Mouse (Mus musculus) cerebellum, postnatal 14 days (tissue): ENCODE data around the gene BC049352.

Experiments used
- DNase-seq, 2 experiments: peaks; one replicate each; pipeline ENCODE4 v3.0.0; 2021; ENCODE audit warnings: mixed read lengths in 2 of 2

The BC049352 gene

DNA sequence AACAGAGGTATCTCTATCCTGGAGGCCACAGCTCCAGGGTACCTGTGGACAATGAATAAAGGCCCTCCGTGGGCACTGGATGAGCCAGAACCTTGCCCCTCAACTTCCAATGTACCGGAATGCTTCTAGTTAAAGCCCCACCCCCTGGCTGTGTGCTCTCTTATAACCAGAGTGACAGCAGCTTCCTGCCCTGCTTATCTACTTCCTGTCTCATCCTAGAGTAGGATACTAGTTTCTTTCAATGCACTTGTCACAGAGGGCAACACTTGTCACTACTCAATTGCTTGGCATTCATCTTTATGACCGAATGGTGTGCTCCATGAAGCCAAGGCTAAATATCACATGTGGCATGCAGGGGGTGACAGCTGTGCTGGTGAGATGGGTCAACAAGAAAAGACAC lies 69.5 kb downstream of the BC049352 start:
- DNase-seq, result no peak

DNA sequence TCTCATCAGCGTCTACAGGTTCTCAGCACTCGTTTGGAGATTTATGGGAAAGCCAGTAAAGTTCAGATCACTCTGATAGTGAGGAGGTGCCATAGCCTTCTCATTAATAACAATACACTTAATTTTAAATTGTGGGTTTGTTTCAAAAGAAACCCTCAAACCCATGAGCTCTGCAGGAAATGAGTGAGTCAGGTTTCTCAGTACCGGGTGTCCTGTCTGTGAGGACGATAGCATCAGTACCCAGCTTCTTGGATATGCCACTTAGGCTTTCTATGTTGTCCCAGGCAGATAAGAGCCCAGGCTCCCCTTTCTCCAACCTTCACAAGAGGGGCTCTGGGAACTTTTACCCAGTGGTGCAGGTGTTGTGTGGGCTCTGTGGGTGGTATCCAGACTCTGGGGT lies 70.2 kb downstream of the BC049352 start:
- DNase-seq, result no peak

DNA sequence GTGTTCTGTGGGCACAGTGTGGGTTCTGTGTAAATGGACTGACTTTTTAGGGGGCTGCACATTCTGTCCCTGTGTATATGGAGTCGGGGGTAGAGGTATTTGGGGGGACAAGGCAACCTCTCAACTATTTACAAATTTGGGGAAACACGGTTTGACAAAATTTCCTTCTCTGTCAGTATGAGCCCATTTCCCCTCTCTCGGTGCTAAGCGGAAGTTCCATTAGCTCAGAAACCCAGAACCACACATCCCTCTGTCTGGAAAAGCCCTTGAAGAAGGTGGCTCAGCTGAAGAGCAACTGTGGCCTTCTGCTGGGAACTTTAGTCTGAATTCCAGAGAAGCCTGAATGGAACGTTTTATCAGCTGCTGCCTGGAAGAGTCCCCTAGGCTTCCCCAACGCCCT lies 70.6 kb downstream of the BC049352 start:
- DNase-seq, result no peak

DNA sequence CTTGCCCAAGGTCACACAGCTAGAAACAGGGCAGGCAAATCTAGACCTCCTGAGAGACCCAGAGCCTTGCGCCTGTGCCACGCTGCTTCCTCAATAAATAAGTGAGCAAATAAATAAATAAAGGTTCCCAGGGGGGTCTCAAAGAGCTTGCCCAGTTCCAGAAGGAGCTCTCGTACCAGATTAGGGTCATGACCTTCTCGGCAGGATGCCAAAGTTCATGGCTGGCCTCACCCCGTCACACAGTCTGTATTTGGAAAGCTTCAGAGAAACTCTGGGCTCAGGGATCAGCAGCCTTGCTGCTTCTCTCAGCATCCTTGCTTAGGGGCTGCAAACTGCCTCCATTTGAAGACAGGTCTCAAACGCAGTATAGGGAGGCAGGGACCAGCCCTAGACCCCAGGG lies 72.2 kb downstream of the BC049352 start:
- peak in 1 of 2 experiments; percentile 33 for DNase-seq

DNA sequence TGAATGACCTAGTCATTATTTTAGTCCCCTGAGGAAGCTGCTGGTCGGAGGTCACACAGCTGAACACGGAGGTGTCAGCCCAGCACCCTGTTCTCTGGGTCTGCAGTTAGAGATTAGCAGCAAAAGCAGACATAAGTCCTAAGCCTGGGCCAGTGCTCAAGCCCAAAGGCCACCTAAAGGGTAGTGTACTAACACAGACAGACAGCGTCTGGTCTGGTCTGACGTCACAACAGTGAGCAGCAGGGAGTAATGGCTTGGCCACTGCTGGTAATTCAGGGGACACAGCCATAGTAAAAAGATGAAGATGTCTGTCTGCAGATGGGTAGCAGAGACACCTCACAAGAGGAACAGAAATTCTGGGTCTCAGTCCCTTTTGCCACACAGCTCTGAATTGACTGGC lies 72.8 kb downstream of the BC049352 start:
- DNase-seq, result no peak

DNA sequence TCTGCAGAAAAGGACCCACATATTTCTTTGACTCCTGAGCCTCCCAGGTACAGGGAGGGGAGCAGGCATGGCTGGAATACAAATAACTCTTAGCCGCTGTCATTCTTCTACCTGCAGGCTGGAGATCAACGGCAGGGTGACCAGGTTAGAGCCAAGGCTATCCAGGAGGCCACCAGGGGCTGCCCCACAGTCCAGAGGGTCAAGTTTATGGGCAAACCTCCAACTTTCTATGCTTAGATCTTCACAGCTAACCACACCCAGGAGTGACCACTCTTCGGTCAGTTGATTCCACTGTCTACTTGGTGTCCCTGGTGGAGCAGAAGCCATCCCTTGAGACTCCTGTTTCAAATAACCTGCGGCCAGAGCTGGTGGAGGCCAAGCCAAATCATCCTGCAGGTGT lies 73.6 kb downstream of the BC049352 start:
- DNase-seq, result no peak

DNA sequence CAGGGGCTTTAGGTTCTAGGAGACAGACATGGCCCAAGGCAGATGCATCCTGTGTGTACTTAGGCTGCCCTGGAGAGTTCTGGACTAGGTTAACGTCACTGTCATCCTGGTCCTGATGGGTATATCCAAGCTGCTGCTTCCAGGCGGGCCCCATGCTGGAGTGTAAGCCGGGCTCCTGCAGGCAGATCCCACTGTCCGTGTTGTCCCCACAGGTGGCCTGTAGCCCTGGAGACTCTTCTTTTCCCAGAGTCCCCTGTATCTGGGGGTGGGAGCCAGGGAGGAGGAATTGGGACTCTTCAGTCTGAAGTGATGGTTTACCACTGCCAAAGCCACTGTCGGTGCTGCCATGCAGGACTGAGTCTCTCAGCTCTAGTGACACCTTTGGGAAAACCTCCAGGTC lies 74.2 kb downstream of the BC049352 start:
- DNase-seq, result no peak

DNA sequence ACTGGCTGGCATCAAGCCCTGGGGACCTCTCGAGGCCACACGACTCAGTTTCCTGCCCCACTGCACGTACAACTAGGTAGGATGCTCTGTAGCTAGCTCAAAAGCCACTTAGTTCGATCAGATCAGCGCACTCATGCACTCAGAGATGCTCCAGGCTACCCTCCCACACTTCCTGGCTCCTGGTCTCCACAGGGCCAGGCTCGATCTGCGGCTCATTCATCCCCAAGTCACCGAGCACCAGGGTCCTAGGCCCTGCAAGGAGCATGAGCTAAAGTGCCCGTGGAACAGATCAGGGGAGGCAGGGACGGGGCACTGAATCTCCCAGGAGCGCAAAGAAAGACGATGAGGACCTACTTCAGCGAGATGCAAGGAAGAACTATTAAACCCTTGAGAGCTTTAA lies 77.3 kb downstream of the BC049352 start:
- no peak for DNase-seq

DNA sequence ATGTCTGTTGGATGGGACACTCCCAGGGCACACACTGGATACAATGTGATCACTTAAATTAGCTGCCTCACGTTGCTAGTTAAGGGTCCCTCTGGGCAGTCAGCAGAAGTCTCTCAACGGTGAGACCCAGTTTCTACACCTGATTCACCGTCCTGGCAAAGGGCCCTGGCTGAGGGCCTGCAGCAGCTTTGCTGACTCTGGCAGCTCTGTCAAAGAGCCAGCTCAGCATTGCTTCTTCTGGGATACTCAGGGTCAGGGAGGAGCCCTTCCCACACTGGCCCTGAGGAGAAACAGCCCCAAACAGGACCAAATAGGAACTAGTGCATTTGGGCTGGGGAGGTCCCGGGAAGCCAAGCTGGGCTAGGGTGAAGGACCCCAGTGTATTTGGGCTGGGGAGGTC lies 79.7 kb downstream of the BC049352 start:
- peak; percentile 97 to 98 for DNase-seq

DNA sequence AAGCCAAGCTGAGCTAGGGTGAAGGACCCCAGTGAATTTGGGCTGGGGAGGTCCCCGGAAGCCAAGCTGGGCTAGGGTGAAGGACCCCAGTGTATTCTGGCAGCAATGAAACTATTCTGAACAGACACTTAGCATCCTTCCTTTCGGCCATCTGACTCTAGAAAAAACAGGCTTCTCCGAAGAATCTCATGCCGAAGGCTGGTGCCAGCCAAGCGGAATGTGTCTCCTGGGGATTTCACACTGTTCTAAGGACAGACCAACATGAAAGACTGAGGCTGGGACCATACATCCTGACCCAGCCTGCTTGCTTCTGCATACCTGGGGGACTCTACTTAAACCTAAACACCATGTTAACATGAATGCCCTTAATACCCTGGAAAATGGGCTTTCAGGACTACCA lies 80.1 kb downstream of the BC049352 start:
- DNase-seq, result peak; percentile 46 to 61

DNA sequence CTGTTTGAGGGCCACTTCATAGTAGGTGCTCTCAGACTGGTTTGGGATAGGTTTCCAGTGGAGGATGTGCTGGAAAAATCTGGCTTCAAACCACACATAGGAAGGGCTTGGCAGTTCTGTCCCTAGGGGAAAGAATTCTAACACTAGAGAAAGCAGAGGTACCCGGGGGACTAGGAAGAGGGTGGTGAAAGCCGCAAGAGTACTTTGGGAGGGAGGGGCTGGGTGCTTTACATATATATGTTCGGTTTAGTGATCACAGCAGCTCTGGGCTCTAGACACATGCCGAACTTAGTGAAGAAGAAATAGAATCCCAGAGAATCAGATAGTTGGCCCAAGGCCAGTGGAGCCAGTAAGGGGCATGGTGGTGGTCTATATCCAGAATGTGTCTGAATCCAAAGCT lies 85.3 kb downstream of the BC049352 start:
- DNase-seq, result no peak

DNA sequence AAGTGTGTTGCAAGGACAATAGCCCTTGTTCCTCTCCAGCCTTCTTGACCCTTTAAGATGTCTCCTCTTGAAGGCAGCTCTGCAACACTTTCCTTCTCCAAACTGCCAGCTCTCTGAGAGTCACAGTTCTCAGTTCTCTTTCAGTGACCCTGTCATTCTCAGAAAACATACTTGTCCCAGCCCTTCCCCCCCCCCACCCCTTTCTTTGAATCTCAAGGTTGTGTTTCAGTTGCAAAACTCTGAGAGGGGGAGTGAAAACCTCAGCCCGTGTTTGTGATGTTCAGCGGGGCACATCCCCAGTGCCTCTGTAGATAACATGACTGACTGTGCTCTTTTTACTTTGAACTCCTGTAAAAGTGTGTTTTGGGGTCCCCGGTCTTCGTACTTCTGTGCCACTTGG lies 86.3 kb downstream of the BC049352 start:
- no peak for DNase-seq

DNA sequence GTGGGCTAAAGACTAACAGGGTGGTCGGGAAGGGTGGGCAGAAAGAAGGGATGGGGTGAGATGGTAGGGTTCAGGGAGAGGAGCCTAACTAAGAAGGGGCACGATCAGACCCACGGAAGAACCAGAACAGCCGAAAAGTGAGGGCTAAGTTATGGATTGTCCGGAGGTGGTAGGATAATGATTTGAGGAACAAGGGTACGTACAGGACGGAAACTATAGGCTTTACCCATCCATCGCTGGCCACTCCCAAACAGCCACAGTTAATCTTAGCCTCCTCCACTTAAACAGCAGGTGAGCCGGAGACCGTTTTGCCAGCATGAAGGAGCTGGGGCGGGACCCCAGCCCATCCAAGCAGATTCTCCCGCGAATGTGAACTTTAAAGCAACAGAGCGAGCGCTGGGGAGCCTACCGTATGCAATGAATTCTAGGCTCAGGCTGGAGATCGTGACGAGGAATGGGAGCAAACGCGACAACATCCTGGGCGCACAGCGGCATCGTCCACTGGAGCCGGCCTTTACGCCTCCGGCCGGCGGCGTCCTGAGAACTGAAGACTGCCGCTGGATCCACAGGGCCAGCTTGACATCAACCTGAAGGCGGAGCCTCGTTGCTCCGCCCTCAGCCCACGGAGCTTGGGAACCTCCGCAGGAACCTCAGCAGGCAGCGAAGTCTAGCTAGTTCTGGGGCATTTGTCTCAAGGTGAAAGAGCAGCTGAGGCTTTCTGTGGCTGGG lies 87.0 kb downstream of the BC049352 start, which contains the start of gene Il10ra:
Gene Il10ra (minus strand): TSS at position 553 of the 729 bp plus-strand sequence.
- peak; percentile 56 to 60 for DNase-seq

DNA sequence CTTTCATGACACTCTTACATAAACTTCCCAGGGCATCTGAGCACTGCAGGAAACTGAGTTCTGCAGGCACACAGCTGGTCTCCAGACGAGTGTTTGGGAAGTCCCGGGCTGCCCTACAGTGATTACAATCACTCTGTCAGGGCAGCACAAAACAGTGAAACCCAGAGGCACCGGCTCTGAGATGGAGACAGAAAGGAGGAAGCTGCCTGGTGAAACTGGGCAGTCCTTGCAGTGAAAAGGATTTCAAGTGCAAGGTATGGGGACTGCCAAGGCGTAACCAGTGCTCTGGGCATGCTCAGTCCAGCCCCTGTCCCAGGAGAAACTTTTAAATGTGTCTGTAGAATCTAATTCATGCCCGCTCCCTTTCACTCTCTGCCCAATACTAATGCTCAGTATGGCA lies 90.4 kb downstream of the BC049352 start:
- no peak for DNase-seq

DNA sequence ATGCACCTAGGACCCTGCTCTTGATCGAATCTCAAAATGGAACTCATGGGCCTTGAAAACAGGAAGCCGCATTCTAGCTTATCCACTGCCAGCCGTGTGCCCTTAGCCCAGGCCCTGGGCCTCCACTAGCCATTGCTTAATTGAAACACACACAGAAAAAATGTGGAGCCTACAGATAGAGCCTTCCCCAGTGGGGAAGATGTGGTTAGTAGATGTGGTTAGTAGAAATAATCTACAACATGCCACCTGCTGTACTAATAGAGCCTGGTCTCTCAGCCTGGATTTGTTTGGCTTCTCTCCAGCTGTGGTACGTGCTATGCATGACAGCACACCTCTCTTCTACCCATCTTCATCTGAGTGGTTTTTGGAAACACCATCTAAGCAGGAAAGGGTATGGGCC lies 92.4 kb downstream of the BC049352 start:
- no peak for DNase-seq

DNA sequence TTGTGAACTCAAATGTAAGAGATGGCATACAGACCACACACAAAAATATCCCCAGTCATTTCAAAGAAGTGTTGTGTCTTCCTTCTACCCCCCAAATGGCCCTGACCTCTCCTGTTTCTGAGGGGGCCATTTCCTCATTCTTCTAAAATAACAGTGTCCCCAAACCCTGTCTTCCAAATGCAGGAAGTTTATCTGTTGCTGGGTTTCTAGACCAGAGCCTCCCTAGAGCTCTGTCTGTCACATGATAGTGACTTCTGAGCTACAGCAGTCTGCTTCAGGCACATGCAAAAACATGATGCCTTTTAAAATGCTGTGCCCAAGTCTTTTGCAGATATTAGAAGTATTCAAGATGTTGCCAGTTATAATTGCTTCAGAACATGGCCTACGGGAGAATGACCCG lies 92.8 kb downstream of the BC049352 start:
- DNase-seq, result no peak

DNA sequence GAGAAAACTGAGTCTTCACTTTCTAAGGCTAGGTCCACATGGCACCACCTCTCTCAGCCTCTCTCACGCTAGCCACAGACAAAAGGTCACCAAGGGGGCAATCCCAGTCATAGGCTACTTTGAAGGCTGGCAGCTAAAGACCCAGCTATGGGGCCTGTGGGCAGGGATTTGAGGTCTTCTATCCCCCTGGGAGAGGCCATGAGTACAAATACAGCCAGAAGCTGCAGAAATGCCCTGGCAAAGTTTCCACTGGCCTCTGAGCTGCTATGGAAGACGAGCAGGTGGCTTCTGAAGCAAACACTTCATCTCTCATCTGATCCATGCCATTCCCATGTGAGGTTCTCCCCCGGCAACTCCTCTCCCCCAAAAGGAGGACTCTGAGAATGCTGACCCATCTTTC lies 98.3 kb downstream of the BC049352 start:
- DNase-seq, result no peak

DNA sequence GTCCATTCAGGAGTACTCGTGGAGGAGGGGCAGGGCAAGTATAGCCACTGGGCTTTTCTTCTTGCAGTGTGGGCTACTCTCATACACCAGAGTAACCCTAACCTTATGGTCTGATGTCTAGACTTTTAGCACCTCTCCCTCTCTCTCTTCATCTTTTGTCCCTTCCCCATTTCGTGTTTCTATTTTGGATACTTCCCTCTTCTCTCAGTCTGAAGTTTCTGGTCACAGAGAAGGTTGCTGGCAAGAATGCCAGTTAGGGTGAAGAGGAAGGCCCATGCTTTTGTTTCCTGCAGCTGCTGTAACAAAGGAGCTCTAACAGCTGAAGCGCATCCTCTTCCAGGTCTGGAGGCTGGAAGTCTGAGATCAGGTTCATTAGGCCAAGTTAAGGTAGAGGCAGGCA lies 99.1 kb downstream of the BC049352 start:
- no peak for DNase-seq

DNA sequence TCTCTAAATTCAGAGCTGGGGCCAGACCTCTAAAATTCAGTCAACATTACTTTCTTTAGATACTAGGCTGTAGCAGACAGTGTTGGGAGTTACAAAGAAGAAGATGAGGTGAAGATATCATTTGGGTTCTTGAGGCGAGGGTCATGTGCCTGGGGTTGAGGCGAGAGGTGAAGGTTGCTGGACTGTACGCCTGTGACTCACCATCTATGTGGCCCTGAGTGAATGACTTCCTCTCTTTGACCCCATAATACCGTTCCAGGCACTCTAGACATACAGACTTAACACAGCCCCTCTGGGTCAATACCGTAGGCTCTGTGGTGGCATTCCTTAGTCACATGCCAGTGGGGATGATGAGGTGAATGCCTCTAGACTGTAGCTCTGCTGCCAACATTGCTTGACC lies 100.7 kb downstream of the BC049352 start:
- no peak for DNase-seq

DNA sequence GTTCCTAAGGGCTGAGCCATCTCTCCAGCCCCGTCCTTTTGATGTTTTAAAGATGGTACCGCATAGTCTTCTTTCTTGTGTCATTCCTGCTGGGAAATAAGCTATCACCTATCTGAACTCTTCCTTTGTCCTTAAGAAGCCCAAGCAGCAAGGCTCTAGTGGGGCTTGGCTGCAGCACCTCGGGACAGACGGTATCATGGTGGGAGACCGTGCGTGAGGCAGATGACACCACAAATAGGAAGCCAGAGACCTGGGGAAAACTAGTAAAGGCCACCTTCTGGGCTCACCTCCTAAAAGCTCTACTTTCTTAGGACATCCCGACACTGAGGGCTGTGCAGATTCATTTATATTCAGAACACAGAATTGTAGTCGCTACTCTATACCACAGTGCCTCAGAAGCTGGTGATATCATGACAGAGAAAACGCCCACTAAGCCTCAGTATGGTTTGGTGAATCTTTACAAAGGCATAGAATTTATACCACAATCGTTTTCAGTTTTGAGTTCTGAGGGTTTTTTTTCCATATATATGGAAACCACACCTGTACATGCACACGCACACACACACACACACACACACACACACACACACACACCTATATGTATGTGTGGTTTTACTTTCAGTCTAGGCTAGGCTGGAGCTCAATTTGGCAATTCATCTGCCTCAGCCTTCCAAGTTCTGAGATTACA lies 109.8 kb downstream of the BC049352 start:
- DNase-seq, result peak; percentile 71 to 86

DNA sequence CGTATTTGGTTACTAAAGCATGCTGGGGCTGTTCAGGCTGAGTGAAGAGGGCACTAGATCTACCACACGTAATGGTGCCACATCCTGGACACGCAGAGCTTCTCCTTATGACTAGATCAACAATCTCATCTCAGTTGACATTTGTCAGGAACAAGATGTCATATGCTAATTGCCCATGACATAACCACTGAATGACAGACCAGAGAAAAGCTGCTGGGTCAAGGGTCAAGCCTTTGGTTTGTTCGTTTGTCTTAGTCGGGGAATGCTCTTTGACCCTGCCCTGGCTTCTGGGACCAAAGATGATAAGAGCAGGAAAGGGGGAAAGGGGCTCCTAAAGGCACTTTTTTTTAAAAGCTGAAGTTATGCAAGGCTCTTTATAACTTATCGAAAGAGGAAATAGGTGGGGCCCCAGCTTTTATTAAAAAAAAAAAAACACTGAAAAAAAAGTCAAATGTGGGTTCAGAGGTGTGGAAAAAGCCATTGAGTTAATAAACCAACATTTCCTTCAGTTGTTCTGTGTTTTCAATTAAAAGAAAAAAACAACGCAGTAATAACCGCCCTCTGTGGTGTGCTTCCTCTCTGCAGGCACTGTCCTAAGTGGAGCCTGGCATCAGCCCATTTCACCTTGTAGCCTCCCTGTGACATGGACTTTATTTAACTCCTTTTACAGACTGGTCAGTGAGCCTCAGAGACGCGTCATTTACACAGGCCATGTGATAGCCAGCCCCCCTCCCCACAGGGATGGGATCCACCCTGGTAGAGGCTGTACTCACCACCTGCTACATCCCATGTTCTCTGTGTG lies 112.6 kb downstream of the BC049352 start:
- no peak for DNase-seq

DNA sequence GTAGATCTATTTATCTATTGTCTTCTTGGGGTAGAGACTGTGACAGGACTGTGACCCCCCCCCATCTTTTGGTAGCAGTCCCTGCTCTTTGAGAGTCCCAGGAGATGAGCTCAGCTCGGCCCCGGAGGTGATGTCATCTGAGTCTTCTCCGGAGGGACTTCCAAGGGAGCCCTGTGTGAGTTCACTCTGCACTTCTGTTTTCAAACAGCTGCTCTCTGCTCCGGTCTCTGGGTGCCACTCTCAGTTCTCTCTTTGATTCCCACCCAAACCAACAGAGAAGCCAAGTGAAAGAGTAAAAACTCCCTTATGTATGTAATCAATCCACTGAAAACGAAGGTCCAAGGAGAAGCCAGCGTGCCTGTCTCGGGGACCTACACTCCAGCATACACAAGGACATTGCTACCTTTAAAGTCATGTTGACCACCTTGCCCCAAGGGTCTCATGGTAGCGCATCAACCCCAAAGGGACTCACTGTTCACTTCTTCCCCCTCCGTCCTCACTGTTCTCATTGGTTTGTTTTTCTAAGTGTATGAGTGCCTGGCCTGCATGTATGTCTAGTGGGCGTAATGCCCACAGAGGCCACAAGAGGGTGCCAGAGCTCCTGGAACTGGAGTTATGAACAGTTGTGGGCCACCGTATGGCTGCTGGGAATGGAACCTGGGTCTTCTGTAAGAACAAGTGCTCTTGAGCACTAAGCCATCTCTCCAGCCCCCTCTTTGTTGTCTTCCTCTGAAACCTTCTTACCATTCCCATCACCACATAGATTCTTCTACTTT lies 117.6 kb downstream of the BC049352 start:
- DNase-seq, result peak; percentile 58 to 66
